Mouse (Mus musculus): ENCODE results near the gene Dennd6a.
A peak's percentile ranks its signal among the peaks of the same experiment; 100 is the strongest.
"Not testable (repeated sequence)": the region's sequence is repeated elsewhere in the genome, so short reads cannot be mapped to it uniquely, and the experiment has no call there.

The Dennd6a gene

GRCm38 (mm10) chr14:26573556-26573955, at the start of gene Dennd6a:
Dennd6a (plus strand) TSS chr14:26573856.
- DNase-seq (ENCODE audit: low read depth), result not testable (repeated sequence)

GRCm38 (mm10) chr14:26525955-26526354, 47.7 kb upstream of the Dennd6a start:
- no peak for DNase-seq (ENCODE audit: low read depth)

- DNase-seq (ENCODE audit: low read depth), result no peak
Observed at GRCm38 (mm10) chr14:26528296-26528695, 45.4 kb upstream of the Dennd6a start.

GRCm38 (mm10) chr14:26530350-26530749, 43.3 kb upstream of the Dennd6a start:
- no peak for DNase-seq (ENCODE audit: low read depth)

DNA sequence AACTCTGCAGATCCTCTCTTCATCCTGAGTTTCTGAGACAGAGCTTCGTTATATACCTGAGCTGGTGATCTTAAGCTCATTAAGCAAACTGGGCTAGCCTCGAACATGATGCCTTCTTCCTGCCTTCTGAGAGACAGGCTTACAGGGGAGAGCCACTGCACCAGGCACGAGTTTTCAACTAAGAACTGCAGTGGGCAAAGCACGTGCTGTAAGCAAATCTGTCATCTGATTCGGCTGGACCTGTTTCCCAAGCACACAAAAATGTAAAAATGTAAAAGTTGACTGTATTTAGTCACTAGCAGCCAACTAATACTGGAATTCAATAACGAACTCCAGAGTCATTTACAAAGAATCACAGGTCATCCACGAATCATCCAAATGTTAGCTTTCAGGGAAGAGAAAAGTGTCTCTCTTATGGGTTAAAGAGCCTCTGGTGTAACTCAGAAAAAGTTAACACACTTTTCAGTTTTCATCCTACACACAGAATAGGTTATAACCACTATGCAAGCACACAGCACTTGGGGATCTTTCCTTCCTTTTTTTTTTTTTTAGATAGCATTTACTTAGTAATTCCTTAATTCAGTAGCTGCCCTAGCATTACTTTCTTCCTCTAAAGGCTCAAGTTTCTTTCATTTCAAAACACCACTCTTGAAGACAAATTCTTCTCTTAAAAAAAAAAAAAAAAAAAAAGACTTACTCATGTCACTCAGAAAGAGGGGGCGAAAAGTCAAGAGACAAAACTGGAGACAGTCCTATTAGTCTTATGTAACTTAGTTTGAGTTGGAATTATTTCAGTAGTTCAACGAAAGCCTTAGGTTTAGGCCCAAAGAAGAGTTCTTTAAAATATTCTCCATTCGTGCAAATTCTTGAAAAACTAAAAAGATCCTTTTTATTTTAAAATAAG, 42.0 kb upstream of the Dennd6a start:
- DNase-seq (ENCODE audit: low read depth), result no peak

DNA sequence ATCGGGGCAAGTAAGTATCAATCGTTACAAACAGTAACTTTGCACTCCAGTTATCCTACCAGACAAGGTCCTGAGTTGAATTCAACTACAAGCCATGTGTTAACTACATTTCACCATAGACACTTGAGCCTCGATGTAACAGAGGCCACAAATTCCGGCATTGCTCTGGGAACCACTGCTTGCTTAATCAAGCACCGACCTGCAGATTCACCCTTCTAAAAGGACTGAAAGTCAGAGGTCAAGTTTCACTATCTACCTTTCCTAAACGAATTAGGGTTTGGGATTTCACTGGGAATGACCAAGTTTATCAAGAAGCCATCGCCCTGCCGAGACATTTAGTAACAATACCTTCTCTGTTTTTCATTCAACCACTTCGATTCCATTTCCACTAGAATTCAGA, 40.9 kb upstream of the Dennd6a start:
- peak; percentile 25 for DNase-seq (ENCODE audit: low read depth)

DNA sequence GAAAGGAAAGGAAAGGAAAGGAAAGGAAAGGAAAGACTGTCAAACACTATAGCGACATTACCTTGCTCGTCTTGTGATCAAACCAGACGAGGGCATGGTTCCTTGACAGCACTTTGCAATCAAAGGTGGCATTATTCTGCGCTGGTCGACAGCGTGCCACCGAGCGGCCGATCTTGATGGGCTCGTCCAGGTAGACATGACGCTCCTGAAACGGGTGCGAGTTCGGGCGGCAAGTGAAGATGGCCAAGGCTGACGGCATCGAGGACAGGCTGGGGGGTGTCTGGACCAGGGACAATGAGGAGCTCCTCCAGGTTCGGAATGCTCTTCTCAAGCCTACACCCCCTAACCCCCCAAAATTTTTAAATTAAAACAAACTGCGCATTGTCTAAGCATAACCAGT, 40.4 kb upstream of the Dennd6a start:
- no peak for DNase-seq (ENCODE audit: low read depth)

- DNase-seq (ENCODE audit: low read depth), result peak; percentile 77
Observed at GRCm38 (mm10) chr14:26533821-26534756, 39.6 kb upstream of the Dennd6a start.

GRCm38 (mm10) chr14:26534757-26535479, 38.7 kb upstream of the Dennd6a start, which contains the start of gene Slmap:
Slmap (minus strand) TSS chr14:26534931.
- DNase-seq (ENCODE audit: low read depth), result peak; percentile 100

GRCm38 (mm10) chr14:26539241-26539640, 34.4 kb upstream of the Dennd6a start:
- no peak for DNase-seq (ENCODE audit: low read depth)

- DNase-seq (ENCODE audit: low read depth), result no peak
Observed at GRCm38 (mm10) chr14:26540577-26540976, 33.1 kb upstream of the Dennd6a start.

DNA sequence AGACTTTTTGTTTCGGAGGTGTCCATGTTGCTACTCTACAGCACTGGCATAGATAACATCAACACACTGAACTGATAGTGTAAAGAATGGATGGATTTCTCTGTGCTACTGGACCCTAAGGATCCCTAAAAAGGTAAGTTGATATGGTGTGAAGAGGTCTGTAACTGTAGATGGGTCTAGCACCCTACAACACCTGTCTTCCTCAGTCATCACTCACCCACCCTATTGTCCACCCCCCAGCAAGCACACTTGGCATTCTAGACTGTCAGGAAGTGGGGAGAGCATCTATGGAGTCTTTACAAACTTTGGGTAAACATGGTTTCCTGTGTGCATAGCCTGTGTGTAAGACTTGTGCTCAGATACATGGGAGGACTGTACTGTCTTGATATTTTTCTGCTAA, 31.5 kb upstream of the Dennd6a start:
- no peak for DNase-seq (ENCODE audit: low read depth)

GRCm38 (mm10) chr14:26547516-26548488, 25.9 kb upstream of the Dennd6a start:
- no peak for DNase-seq (ENCODE audit: low read depth)

DNA sequence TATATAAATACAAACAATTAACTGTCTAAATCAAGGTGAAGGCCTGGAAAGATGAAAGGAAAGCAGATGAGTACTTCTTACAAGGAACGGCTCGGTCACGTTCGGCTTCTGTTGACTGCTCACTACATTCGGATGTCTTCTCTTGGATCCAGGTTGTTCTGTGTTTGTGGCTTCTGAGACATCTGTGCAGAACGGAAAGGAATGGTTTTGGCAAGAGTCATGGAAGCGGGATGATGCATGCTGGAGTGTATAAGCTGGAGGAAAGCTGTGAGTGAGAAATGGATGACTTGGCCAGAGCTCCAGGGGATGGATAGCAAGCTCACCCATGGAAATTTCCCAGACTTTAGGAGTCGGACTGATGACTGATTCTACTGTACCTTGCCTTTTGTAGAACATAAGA, 22.9 kb upstream of the Dennd6a start:
- no peak for DNase-seq (ENCODE audit: low read depth)

GRCm38 (mm10) chr14:26552441-26552840, 21.2 kb upstream of the Dennd6a start:
- DNase-seq (ENCODE audit: low read depth), result no peak

GRCm38 (mm10) chr14:26552853-26553252, 20.8 kb upstream of the Dennd6a start:
- no peak for DNase-seq (ENCODE audit: low read depth)

GRCm38 (mm10) chr14:26557581-26557980, 16.1 kb upstream of the Dennd6a start:
- no peak for DNase-seq (ENCODE audit: low read depth)

DNA sequence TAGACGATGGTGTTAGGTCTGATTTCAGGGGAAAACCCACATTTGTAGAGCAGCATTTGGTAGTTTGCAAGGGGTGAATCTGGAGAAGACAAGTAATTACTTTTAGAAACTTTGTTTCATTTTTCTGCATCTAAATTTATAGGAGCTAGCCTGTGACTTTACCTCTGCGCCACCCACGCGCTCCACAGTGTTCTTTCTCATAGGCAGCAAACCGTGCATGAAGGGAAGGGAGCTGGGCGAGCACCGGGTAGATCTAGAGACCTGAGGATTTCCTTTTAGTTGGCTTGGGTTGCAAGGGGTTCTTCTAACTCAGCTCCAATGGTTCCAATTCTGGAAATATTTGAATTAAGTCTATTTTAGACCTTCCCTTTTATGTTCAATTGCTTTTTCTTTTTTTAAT, 15.1 kb upstream of the Dennd6a start:
- no peak for DNase-seq (ENCODE audit: low read depth)

GRCm38 (mm10) chr14:26562247-26562646, 11.4 kb upstream of the Dennd6a start:
- no peak for DNase-seq (ENCODE audit: low read depth)

GRCm38 (mm10) chr14:26569880-26570279, 3.8 kb upstream of the Dennd6a start:
- no peak for DNase-seq (ENCODE audit: low read depth)

Data from induced T-regulatory cell, adult 2 months (primary cell).